Mouse (Mus musculus) T-cell, adult 2 months (primary cell): ENCODE measurements around the gene Glipr2.

Experiments used
- DNase-seq: peaks from one replicate; pipeline ENCODE4 v3.0.0; 2022; ENCODE audit warnings: low spot score

Glipr2 gene

DNA sequence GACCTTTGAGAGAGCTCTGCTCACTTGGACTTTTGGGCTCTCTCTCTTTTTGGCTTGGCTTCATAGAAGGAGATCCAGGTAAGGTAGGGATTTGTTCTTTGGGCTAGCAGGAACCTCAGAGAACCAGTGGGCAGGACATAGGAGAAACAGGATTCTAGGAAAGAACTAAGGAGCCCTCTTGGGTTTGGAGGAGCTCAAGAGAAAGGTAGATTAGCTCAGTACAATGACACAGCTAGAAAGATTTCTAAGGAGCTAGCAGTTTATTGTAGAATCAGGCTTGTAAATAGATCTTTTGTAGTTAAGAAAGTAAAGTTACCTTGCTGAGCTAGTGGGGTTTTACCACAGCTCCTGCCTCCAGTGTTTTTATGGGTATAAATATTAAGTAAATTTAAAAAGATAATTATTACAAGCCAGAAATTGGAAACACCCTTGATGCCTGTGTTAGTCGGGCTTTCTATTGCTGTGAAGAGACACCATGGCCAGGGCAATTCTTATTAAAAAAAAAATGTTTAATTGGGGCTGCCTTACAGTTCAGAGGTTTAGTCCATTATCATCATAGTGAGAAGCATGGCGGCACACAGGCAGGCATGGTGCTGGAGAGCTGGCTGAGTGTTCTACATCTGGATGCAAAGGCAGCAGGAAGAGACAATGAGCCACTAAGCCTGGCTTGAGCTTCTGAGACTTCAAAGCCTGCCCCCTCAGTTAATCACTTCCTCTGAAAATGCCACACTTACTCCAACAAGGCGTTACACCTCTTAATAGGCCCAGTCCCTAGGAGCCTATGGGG, 47.6 kb downstream of the Glipr2 start:
- DNase-seq = no peak

DNA sequence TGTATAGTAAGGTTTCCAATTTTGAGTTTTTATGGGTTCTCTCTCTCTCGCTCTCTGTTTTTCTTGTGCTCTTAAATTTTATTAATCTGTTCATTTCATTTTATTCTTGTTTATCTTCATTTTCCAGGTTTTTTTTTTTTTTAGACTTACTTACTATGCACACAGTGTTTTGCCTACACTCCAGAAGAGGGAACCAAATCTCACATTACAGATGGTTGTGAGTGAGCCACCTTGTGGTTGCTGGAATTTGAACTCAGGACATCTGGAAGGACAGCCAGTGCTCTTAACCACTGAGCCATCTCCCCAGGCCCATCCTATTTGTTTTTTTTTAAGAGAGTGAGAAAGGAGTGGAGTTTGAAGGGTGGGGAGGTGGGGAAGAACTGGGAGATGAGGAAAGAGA, 53.0 kb downstream of the Glipr2 start:
- DNase-seq = no peak

- DNase-seq = no peak
Measured at GRCm38 (mm10) chr4:44010893-44011292, 53.7 kb downstream of the Glipr2 start.

DNA sequence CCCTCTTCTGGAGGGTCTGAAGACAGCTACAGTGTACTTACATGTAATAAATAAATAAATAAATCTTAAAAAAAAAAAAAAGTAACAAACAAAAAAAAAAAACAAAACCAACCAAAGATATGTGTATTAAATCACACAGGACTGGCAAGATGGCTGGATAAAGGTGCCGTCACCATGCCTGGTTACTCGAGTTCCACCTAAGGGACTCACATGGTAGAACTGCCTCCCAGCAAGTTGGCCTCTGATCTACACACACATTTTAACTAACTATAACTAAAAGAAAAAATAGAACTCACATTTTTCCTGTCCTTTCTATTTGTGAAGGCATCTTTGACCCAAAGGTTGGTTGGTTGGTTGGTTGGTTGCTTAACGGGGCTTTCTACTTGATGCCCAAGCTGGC, 54.6 kb downstream of the Glipr2 start:
- no peak for DNase-seq

DNA sequence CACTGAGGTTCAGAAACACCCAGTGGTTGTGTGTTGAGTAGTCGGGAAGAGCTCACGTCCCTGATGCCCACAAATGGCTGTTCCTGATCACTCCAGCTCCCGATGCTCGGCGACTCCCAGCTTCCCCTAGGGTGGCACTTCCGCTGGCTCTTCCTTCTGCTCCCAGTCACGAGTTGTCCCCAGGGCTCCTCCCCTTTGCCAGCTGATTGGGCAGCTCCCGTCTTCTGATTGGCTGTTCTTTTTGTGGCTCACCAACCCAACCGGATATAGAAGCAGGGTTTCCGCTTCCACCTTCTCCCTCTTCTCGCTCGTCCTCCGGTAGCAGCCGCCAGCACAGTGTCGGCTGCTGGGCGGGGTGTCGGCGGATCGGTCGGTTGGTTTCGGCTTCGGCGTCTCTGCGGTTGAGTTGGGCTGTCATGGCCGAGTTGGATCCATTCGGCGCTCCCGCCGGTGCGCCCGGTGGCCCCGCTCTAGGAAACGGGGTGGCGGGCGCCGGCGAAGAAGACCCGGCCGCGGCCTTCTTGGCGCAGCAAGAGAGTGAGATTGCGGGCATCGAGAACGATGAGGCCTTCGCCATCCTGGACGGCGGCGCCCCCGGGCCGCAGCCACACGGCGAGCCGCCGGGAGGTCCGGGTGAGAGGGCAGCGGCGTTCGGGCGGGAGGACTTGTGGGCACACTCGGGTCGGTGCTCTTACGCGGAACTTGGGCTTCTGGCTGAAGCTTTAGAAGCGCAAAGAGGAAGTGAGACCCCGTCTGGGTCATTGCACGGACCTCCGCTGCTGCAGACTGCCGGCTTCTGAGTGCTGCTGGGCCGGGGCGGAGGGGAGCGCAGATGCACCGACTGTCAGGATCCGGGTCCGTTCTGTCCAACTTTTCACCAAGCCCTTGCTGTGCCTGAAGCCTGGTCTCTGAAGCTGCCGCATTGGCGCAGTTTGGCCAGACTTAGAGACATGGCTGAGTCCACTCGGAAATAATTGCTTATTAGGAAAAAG, 55.5 kb downstream of the Glipr2 start:
- peak; percentile 90 for DNase-seq

GRCm38 (mm10) chr4:44013391-44014070, 56.3 kb downstream of the Glipr2 start:
- DNase-seq = no peak

GRCm38 (mm10) chr4:44016071-44016470, 58.9 kb downstream of the Glipr2 start:
- DNase-seq = no peak

- DNase-seq = no peak
Measured at GRCm38 (mm10) chr4:44016791-44017190, 59.6 kb downstream of the Glipr2 start.

DNA sequence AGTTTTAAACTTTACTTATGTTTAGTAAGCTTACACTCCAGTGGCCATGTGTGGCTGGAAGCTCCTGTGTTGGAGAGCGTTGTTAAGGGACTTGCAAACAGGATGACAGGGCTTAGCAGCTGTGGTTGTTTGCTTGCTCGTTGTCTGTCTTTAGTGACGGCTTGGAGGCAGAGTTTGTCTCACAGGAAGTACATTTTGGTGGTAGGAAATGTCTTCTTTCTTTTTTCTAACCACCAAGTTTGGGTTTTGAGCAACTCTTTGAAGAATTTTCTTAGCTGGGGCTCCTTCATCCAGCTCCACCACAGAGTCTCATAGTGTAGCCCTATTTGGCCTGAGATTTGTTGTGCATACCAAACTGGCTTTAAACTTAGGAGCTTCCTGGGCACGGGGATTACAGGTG, 65.1 kb downstream of the Glipr2 start:
- peak; percentile 84 for DNase-seq

DNA sequence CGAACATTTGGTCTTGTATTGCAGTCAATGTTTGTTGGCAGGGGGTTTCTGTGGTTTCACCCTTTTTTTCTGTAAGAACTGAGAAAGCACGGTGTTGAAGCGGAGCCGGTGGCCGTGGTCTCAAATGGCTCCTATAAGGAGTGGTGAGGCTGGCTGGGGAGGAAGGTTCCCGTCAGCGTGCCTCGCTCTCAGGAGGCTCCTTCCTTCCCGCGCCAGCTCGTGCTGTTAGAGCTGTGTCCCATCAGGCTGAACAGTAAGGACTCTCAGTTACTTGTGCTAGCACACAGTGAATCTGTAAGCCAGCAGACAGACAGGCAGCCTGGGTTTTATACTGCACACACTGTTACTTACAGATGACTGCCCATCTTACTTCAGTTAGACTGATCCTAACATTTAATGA, 65.6 kb downstream of the Glipr2 start:
- no peak for DNase-seq

GRCm38 (mm10) chr4:44023681-44024080, 66.5 kb downstream of the Glipr2 start:
- no peak for DNase-seq

- no peak for DNase-seq
Measured at GRCm38 (mm10) chr4:44024241-44024640, 67.0 kb downstream of the Glipr2 start.

DNA sequence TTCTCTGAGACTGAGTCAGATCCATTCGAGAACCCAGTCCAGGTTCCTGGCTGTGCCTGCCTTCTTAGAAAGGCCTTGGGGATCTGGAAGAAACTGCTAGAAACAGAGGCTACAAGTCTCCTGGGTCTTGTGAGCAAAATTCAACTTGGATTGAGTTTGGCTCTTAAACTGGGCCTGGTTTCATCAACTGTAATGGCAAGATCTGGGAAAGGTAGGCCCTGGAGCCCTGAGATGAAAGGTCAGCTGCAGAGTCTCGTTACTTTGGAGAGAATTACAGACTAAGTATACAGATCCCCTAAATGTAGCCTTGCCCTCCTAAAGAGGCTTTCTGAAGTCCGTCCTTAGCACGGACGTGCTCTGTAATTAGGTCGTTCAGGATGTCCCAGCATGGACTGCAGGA, 68.4 kb downstream of the Glipr2 start:
- no peak for DNase-seq
